Mouse (Mus musculus): ENCODE measurements around the gene Cept1. TPM values are rescaled to one million over a fixed set of nuclear protein-coding genes. Genes with fewer than 3 reads are reported as not detected.

Cept1 gene
- polyA plus RNA-seq, 1 experiment from 2014 or later, result 29.6 TPM

DNA sequence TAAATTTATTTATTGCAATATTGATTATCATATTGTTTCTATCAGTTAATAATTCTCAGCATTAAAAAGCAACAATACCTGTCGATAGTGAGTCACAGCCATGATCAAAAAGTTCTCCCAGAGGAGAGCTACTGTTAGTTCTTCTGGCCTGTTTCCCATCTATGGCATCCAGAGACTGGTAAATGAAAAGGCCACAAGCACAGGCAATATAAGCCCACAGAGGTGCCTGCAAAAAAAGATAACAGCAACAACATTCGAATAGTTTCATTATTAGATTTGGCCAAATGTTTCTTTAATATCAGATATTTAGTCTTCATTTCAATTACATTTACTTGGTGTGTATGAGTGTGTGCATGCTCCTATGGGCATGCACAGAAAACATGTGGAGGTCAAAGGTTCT is 14.3 kb downstream of the Cept1 start:
- no peak overlapping the region for H3K4me2 ChIP-seq
- ATAC-seq (ENCODE audit: insufficient read depth), result no peak
- 45% methylated on average over 2 of the region's 2 CpGs for WGBS (ENCODE audit: insufficient replicate concordance)

GRCm38 (mm10) chr3:106528032-106528431 is 19.6 kb downstream of the Cept1 start:
- WGBS (ENCODE audit: insufficient replicate concordance), result 70% methylated on average over 2 of the region's 2 CpGs
- no peaks in the 10 kb centered on the region for H3K27me3 ChIP-seq
- no peak for ATAC-seq (ENCODE audit: insufficient read depth)
- 0 out of 2 replicates have a peak, but pooled peaks cover 3% of the 10 kb centered on the region for H3K36me3 ChIP-seq (replicated peaks)
- H3K4me1 ChIP-seq (replicated peaks), result no peaks in the 10 kb centered on the region
- H3K9ac ChIP-seq, result no peak overlapping the region
- no peak overlapping the region for H3K27ac ChIP-seq (replicated peaks)
- H3K4me3 ChIP-seq (replicated peaks), result no peak overlapping the region
- no peaks in the 10 kb centered on the region for H3K9me3 ChIP-seq (replicated peaks)
- no peak overlapping the region for H3K4me2 ChIP-seq

More for the DNA sequence above, 14.3 kb downstream of the Cept1 start:
- H3K27me3 ChIP-seq, result no peaks in the 10 kb centered on the region
- H3K27ac ChIP-seq (replicated peaks), result no peak overlapping the region
- H3K9me3 ChIP-seq (replicated peaks), result no peaks in the 10 kb centered on the region
- H3K9ac ChIP-seq, result no peak overlapping the region
- no peak overlapping the region for H3K4me3 ChIP-seq (replicated peaks)
- H3K36me3 ChIP-seq (replicated peaks), result peaks cover 14% of the 10 kb centered on the region
- H3K4me1 ChIP-seq (replicated peaks), result no peaks in the 10 kb centered on the region

- H3K27me3 ChIP-seq, result no peaks in the 10 kb centered on the region
- no peaks in the 10 kb centered on the region for H3K9me3 ChIP-seq (replicated peaks)
- H3K4me1 ChIP-seq (replicated peaks), result no peaks in the 10 kb centered on the region
- H3K9ac ChIP-seq, result no peak overlapping the region
- WGBS (ENCODE audit: insufficient replicate concordance), result 86% methylated on average over 2 of the region's 2 CpGs
- no peak overlapping the region for H3K27ac ChIP-seq (replicated peaks)
- no peaks in the 10 kb centered on the region for H3K36me3 ChIP-seq (replicated peaks)
- H3K4me2 ChIP-seq, result no peak overlapping the region
- no peak for ATAC-seq (ENCODE audit: insufficient read depth)
- H3K4me3 ChIP-seq (replicated peaks), result no peak overlapping the region
These were observed 21.2 kb downstream of the Cept1 start for GRCm38 (mm10) chr3:106526411-106526810.

DNA sequence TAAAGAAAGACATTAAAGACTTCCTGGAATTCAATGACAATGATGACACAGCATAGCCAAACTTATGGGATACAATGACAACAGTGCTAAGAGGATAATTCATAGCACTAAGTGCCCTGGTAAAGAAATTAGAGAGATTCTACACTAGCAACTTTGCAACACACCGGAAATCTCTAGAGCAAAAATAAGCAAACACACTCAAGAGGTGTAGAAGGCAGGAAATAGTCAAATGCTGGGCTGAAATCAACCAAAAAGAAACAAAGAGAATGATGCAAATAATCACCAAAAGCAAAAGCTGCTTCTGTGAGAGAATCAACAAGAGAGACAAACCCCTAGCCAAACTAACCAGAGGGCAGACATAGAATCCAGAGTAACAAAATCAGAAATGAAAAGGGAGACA is 24.9 kb downstream of the Cept1 start:
- Histone ChIP-seq H3K4me3 (replicated peaks) (no peak overlapping the region), H3K9ac (no peak overlapping the region), H3K27ac (replicated peaks) (no peak overlapping the region), H3K27me3 (no peaks in the 10 kb centered on the region), H3K9me3 (replicated peaks) (no peaks in the 10 kb centered on the region), H3K4me1 (replicated peaks) (no peaks in the 10 kb centered on the region), H3K4me2 (no peak overlapping the region), H3K36me3 (replicated peaks) (no peaks in the 10 kb centered on the region)
- no peak for ATAC-seq (ENCODE audit: insufficient read depth)
- WGBS (ENCODE audit: insufficient replicate concordance), result 81% methylated on average over 1 of the region's 1 CpGs

GRCm38 (mm10) chr3:106515016-106515415 is 32.6 kb downstream of the Cept1 start:
- Histone ChIP-seq H3K9me3 (replicated peaks) (no peaks in the 10 kb centered on the region), H3K27ac (replicated peaks) (no peak overlapping the region), H3K36me3 (replicated peaks) (peaks cover 3% of the 10 kb centered on the region; the same call in 1 of the 2 replicates), H3K4me2 (no peak overlapping the region), H3K27me3 (no peaks in the 10 kb centered on the region), H3K4me1 (replicated peaks) (no peaks in the 10 kb centered on the region), H3K4me3 (replicated peaks) (no peak overlapping the region), H3K9ac (no peak overlapping the region)
- WGBS (ENCODE audit: insufficient replicate concordance), result 70% methylated on average over 6 of the region's 6 CpGs
- ATAC-seq (ENCODE audit: insufficient read depth), result peak; percentile 67

- H3K4me1 ChIP-seq (replicated peaks), result no peaks in the 10 kb centered on the region
- H3K27me3 ChIP-seq, result no peaks in the 10 kb centered on the region
- no peak overlapping the region for H3K4me2 ChIP-seq
- no peaks in the 10 kb centered on the region for H3K9me3 ChIP-seq (replicated peaks)
- H3K27ac ChIP-seq (replicated peaks), result no peak overlapping the region
- ATAC-seq (ENCODE audit: insufficient read depth), result no peak
- no peak overlapping the region for H3K9ac ChIP-seq
- peaks cover 3% of the 10 kb centered on the region; the same call in 1 of the 2 replicates for H3K36me3 ChIP-seq (replicated peaks)
- H3K4me3 ChIP-seq (replicated peaks), result no peak overlapping the region
- WGBS (ENCODE audit: insufficient replicate concordance), result 57% methylated on average over 1 of the region's 1 CpGs
These were observed 36.9 kb downstream of the Cept1 start for GRCm38 (mm10) chr3:106510669-106511068.

DNA sequence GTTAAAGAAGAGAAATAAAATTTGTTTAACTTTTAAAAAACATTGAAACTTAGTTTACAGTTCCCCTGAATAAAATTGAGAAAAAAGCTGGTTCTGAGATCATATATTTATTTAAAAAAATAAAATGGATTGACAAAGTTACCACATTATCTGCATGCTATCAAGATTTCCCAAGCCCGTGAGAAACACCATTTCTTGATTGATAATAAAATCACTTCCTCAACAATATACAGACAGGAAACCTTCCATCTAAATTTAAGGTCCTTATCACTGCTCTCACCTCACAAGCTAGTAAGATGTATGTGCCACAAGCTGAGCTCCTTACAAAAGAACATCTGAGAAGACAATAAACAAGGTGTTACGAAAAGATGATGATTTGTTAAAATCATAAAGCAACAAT is 44.7 kb downstream of the Cept1 start:
- Histone ChIP-seq H3K4me2 (no peak overlapping the region), H3K27me3 (no peaks in the 10 kb centered on the region), H3K4me1 (replicated peaks) (peaks cover under 1% of the 10 kb centered on the region), H3K36me3 (replicated peaks) (peaks cover 44% of the 10 kb centered on the region), H3K27ac (replicated peaks) (no peak overlapping the region), H3K4me3 (replicated peaks) (no peak overlapping the region), H3K9ac (no peak overlapping the region), H3K9me3 (replicated peaks) (no peaks in the 10 kb centered on the region)
- no peak for ATAC-seq (ENCODE audit: insufficient read depth)
- 50% methylated on average over 2 of the region's 2 CpGs for WGBS (ENCODE audit: insufficient replicate concordance)

DNA sequence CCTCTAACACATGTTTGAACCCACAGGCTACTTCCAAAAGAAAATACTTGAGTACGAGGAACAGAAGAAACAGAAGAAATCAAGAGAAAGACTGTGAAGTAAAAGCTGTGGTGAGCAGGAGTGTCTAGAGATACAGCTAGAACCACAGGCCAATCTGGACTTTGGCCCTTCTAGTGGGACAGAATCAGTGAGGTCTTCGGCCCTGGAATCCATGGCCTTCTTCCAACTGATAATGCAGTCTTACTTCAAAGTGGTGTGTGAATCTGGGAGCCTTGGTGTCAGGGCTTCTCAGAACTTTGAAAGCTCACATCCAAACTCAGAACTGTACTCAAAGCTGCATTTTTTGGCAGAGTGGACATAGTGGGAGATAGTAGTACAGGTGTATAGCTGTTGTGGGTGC is 47.1 kb downstream of the Cept1 start:
- ATAC-seq (ENCODE audit: insufficient read depth), result no peak
- H3K9ac ChIP-seq, result no peak overlapping the region
- peaks cover 44% of the 10 kb centered on the region for H3K36me3 ChIP-seq (replicated peaks)
- no peak overlapping the region for H3K4me3 ChIP-seq (replicated peaks)
- H3K4me1 ChIP-seq (replicated peaks), result peaks cover 24% of the 10 kb centered on the region
- H3K27me3 ChIP-seq, result no peaks in the 10 kb centered on the region
- H3K27ac ChIP-seq (replicated peaks), result no peak overlapping the region
- no peak overlapping the region for H3K4me2 ChIP-seq
- 54% methylated on average over 2 of the region's 2 CpGs for WGBS (ENCODE audit: insufficient replicate concordance)
- H3K9me3 ChIP-seq (replicated peaks), result no peaks in the 10 kb centered on the region

GRCm38 (mm10) chr3:106496996-106497395 is 50.6 kb downstream of the Cept1 start:
- H3K4me1 ChIP-seq (replicated peaks), result peaks cover 56% of the 10 kb centered on the region
- no peak overlapping the region for H3K4me2 ChIP-seq
- 36% methylated on average over 3 of the region's 3 CpGs for WGBS (ENCODE audit: insufficient replicate concordance)
- no peak for ATAC-seq (ENCODE audit: insufficient read depth)
- H3K4me3 ChIP-seq (replicated peaks), result no peak overlapping the region
- no peaks in the 10 kb centered on the region for H3K27me3 ChIP-seq
- H3K9ac ChIP-seq, result no peak overlapping the region
- H3K9me3 ChIP-seq (replicated peaks), result no peaks in the 10 kb centered on the region
- H3K27ac ChIP-seq (replicated peaks), result no peak overlapping the region
- 0 out of 2 replicates have a peak, but pooled peaks cover 22% of the 10 kb centered on the region for H3K36me3 ChIP-seq (replicated peaks)

DNA sequence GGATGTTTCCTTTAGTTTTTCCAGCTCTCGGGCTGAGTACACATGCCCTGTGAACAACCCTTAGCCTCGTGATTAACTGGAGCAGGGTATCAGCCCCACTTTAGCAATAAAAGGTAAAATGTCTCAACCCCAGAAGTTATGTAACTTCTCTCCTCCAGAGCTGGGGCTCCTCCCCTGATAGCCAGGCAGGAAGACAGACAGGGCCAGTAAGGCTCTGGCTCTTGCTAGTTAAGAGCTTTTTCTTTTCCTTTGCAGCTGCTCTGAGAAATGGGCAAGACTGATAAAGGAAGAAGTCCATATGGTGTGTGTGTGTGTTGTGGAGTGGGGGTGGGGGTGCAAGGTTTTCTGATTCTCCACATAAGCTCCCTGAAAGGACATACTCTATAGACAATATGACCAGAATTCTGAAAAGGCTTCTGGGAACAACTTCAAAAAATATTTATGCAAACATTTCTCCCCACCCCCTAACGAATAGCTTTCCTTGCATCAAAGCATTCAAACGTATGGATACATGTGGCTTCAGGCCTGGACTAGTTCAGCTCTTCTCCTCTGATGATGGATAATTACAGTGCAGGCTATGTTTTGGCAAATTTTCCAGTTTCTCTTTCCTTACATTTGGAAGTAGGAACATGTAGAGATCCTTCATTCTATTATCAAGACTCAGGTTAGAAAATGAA is 51.4 kb downstream of the Cept1 start:
- ATAC-seq (ENCODE audit: insufficient read depth), result peak; percentile 75
- Histone ChIP-seq H3K36me3 (replicated peaks) (0 out of 2 replicates have a peak, but pooled peaks cover 18% of the 10 kb centered on the region), H3K9ac (no peak overlapping the region), H3K9me3 (replicated peaks) (no peaks in the 10 kb centered on the region), H3K4me3 (replicated peaks) (no peak overlapping the region), H3K27ac (replicated peaks) (peak overlapping the region; percentile 78), H3K4me1 (replicated peaks) (peaks cover 64% of the 10 kb centered on the region), H3K4me2 (peak overlapping the region; percentile 33; the same call in 1 of the 2 replicates), H3K27me3 (no peaks in the 10 kb centered on the region)
- WGBS (ENCODE audit: insufficient replicate concordance), result 10% methylated on average over 4 of the region's 4 CpGs

DNA sequence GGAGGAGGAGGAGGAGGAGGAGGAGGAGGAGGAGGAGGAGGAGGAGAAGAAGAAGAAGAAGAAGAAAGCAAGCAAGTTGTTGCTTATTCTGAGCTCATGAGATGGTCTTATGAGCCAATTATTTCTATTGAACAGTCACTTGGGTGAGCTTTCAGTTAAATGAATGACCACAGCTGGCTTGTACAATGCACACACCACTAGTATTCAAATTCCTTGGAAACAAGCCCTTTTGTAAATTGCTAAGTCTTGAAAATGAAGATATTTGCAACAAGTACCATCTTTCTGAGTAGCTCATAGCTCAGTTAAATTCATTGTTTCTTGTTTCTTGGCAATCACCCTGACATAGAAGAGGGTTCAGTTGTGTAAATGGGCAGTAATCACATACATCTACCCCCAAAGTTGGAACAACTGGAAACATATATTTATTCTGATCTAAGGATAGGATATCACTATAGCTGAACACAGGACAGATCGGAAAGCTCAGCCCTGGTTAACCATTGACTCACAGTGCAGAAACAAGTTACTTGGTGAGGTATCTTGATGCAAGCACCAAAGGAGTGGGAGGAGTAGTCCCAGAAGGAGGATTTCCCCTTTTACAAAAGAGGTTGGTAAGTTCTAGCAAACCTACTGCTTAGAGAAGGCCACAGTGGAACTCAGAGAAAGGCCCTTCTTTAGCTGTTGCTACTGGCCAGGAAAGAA is 52.1 kb downstream of the Cept1 start:
- no peaks in the 10 kb centered on the region for H3K27me3 ChIP-seq
- H3K9me3 ChIP-seq (replicated peaks), result no peaks in the 10 kb centered on the region
- H3K9ac ChIP-seq, result no peak overlapping the region
- H3K4me3 ChIP-seq (replicated peaks), result no peak overlapping the region
- peak overlapping the region; percentile 78 for H3K27ac ChIP-seq (replicated peaks)
- 0 out of 2 replicates have a peak, but pooled peaks cover 13% of the 10 kb centered on the region for H3K36me3 ChIP-seq (replicated peaks)
- peaks cover 67% of the 10 kb centered on the region for H3K4me1 ChIP-seq (replicated peaks)
- ATAC-seq (ENCODE audit: insufficient read depth), result peak; percentile 33
- H3K4me2 ChIP-seq, result peak overlapping the region; percentile 33; the same call in 1 of the 2 replicates
- WGBS (ENCODE audit: insufficient replicate concordance), result 22% methylated on average over 1 of the region's 1 CpGs

Data from liver, embryonic 15.5 days (tissue).